Mouse (Mus musculus) ovary, adult 18-20 months (tissue): ENCODE results near the gene Tprgl.

Experiments
- DNase-seq: peaks from one replicate; pipeline ENCODE4 v3.0.0; 2022; ENCODE audit warnings: low spot score, mixed read lengths

Tprgl gene

DNA sequence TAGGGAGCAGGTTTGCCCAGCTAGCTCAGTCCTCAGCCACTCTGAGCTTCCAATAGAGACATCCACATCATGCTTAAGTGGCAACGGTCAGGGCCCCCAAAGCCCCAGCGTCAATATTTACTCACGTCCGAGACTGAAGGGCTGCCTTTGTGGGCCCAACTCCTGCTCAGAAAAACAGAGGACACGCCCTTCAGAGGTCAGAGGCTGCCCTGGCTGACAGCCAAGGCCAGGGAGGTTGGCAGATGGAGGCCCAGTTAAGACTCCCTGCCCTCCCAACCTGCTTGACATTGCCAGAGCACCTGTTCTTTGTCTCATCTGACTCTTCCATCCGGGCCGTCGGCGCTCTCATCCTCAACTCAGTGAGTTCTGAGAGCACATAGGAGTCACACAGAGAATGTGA is 41.7 kb downstream of the Tprgl start:
- no peak for DNase-seq

GRCm38 (mm10) chr4:154116421-154116820 is 44.0 kb downstream of the Tprgl start:
- DNase-seq: no peak

DNA sequence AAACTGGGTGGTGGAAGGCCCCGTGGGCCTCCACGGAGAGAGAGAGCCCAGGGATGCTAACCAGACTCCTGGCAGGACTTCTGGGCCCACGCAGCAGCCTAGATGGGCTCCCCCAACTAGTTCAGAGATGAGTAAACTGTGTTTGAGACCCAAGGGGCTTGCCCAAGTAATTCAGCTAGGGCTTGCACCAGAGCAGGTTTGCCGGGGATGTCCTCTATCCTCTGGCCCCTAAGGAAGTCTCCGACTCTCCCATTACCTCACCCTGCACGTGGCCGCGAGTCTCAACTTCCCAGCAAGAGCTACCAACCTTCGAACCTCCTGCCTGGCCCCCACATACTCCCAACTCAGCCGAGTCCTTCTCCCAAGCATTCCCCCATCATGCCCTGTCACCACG is 50.6 kb downstream of the Tprgl start:
- DNase-seq: no peak

DNA sequence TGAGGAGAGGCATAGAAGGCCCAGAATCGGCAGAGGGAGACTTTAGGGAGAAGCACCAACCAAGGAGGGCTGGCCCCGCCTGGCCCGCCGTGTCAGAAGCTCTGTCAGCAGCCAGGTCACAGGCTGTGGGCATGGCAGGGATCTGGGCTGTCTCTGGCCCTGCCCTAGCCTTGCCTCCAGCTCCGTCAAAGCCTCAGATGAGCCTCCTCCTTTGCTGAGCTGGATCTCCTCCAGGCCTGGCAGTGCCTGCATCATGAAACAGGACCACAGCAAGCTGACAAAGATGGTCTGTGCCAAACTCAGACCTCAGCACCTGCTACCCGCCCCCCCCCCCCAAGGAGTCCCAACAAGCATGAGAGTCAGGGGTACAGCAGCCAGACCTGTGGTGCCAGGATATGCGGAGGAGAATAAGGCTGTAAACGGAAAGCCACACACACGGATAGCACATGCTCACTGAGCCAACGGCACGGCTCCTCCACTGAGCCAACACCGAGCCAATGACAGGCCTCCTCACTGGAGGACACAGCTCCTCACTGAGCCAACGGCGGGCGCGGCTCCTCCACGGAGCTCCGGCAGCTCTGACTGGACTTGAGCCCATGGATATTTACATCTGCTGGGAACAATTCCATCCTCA is 51.1 kb downstream of the Tprgl start:
- DNase-seq: no peak
